Mouse (Mus musculus) midbrain, embryonic 12.5 days (tissue): ENCODE data around the gene Gm10277. TPM values are rescaled to one million over a fixed set of nuclear protein-coding genes. Genes with fewer than 3 reads are reported as not detected.

ENCODE experiments used
- ATAC-seq: fragments of 200-750 bp; cut with Nextera tagmentation; 2 replicates; pipeline ENCODE4 v1.8.0; 2017; ENCODE audit warnings: low read depth, moderate TSS enrichment, moderate library complexity; ENCODE audit not compliant: low FRiP score
- H3K27ac ChIP-seq: fragments of 300-500 bp; sonication (generic); replicated peaks from 2 replicates; pipeline ENCODE4 v1.5.1; 2016; ENCODE audit warnings: mild to moderate bottlenecking
- H3K27me3 ChIP-seq: fragments of 300-500 bp; sonication (generic); 2 replicates; pipeline ENCODE4 v1.6.1; 2016; ENCODE audit warnings: mild to moderate bottlenecking
- H3K36me3 ChIP-seq: fragments of 300-500 bp; sonication (generic); 2 replicates; pipeline ENCODE4 v1.6.1; 2016
- H3K4me1 ChIP-seq: fragments of 300-500 bp; sonication (generic); 2 replicates; pipeline ENCODE4 v1.6.1; 2016
- H3K4me2 ChIP-seq: fragments of 300-500 bp; sonication (generic); replicated peaks from 2 replicates; pipeline ENCODE4 v1.6.1; 2016; ENCODE audit warnings: mild to moderate bottlenecking, moderate library complexity
- H3K4me3 ChIP-seq: fragments of 300-500 bp; sonication (generic); 2 replicates; pipeline ENCODE4 v1.5.1; 2016; ENCODE audit warnings: mild to moderate bottlenecking
- H3K9ac ChIP-seq: fragments of 300-500 bp; sonication (generic); replicated peaks from 2 replicates; pipeline ENCODE4 v1.6.1; 2016; ENCODE audit warnings: mild to moderate bottlenecking, moderate library complexity
- H3K9me3 ChIP-seq: fragments of 300-500 bp; sonication (generic); 2 replicates; pipeline ENCODE4 v1.6.1; 2016; ENCODE audit warnings: mild to moderate bottlenecking
- WGBS: fragments of 180-500 bp; shearing (Covaris S2); methylation state at CpG from one replicate; pipeline ENCODE4 v1.1.7; 2016; 5-methylcytosine and 5-hydroxymethylcytosine counted together
- polyA plus RNA-seq: library from polyadenylated mRNA; unstranded; fragments of >200 nt; fragmentation: Nextera tagmentation; extraction: Ambion mirVana; gene quantifications from 2 replicates; pipeline ENCODE4 v1.2.1, GENCODE M21; 2016

Gm10277 gene
- polyA plus RNA-seq, result 2.2 and 2.8 TPM in 2 replicates

DNA sequence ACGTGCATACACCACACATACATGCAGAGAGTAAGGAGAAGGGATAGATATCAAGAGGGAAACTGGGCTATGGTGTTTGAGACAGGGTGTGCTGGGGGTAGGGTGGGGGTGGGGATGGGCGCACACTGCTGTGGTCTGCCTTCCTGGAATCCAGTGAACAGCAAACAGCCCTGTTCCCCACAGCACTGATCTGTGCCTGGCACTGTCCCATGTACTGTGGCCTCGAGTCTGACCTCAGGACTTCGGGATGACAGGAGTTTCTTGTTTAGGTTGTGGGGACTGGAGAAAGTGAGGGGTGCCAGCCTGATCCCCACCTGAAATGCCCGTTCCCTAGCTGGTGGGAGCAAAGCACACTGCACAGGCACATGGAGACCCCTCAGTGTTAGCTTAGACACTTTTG is at the start of gene Gm10277:
Gene Gm10277 (minus strand): TSS at position 41 of the 400 bp plus-strand sequence.
- Histone ChIP-seq H3K27ac (no peak within 1 kb of the TSS), H3K36me3 (no peaks in the 10 kb centered on the region), H3K4me1 (peaks cover 66% of the 10 kb centered on the region), H3K9ac (no peak within 1 kb of the TSS), H3K4me3 (no peak within 1 kb of the TSS), H3K27me3 (no peaks in the 10 kb centered on the region), H3K9me3 (no peaks in the 10 kb centered on the region), H3K4me2 (no peak within 1 kb of the TSS)
- 92% methylated on average over 5 of the region's 5 CpGs for WGBS
- ATAC-seq, result no peak

DNA sequence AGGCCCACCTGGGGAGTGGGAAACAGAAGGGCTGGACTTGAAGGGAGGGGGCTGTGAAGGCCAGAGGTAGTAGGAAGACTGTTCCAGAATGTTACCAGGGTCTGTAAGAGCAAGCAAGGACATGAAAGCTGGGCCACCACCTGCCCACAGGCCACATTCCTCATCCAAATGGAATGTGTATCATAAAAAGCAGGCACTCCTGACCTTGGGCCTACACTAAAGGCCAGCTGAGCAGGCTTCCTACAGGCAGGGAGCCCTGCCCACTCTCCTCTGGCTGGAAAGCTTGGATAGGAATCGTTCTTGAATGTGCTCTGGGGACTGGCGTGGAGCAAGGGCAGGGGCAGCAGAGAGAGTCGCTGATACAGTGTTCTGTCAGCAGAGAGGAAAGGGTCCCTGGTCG is 49.2 kb upstream of the Gm10277 start:
- no peak overlapping the region for H3K9ac ChIP-seq
- no peaks in the 10 kb centered on the region for H3K9me3 ChIP-seq
- peaks cover 5% of the 10 kb centered on the region for H3K27me3 ChIP-seq
- no peak overlapping the region for H3K27ac ChIP-seq
- 75% methylated on average over 4 of the region's 4 CpGs for whole genome bisulfite sequencing
- ATAC-seq, result no peak
- H3K36me3 ChIP-seq, result peaks cover 94% of the 10 kb centered on the region
- H3K4me3 ChIP-seq, result no peak overlapping the region
- H3K4me2 ChIP-seq, result no peak overlapping the region
- peaks cover 9% of the 10 kb centered on the region; the same call in 1 of the 2 replicates for H3K4me1 ChIP-seq

DNA sequence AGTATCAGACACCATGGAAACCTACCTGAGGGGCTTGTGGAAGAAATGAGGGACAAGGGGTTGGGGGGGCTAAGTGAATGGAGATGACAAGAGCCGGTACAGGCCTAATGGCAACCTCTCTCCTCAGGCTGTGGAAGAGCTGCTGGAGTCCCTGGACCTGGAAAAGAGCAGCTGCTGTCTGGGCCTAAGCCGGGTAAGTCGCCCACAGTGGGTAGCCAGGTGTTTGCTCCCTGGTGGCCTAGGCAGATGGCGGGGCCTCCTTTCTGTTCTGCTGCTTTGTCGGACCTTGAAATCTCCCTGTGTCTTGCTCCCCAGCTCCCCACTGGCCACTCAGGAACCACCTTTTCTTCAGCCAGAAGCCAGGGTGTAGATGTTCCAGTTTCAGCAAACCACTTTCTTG is 48.7 kb upstream of the Gm10277 start:
- Histone ChIP-seq H3K4me1 (peaks cover 9% of the 10 kb centered on the region; the same call in 1 of the 2 replicates), H3K27me3 (peaks cover 5% of the 10 kb centered on the region; the same call in 1 of the 2 replicates), H3K9me3 (no peaks in the 10 kb centered on the region), H3K27ac (no peak overlapping the region), H3K9ac (no peak overlapping the region), H3K36me3 (peaks cover 90% of the 10 kb centered on the region), H3K4me3 (no peak overlapping the region), H3K4me2 (no peak overlapping the region)
- no peak for ATAC-seq
- 69% methylated on average over 5 of the region's 5 CpGs for WGBS

DNA sequence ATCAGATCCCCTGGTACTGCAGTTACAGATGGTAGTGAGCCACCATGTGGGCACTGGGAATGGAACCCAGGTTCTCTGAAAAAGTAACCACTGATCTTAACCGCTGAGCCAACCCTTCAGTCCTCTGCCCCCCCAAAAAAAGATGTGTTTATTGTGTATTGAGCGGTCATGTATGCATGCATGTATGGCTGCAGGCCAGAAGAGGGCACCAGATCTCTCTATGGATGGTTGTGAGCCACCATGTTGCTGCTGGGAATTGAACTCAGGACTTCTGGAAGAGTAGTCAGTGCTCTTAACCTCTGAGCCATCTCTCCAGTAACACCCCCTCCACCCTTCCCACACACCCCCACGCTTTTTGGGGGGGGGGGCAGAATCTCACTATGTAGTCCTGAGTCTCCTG is 47.6 kb upstream of the Gm10277 start:
- H3K27me3 ChIP-seq, result peaks cover 5% of the 10 kb centered on the region; the same call in 1 of the 2 replicates
- no peak overlapping the region for H3K9ac ChIP-seq
- H3K4me2 ChIP-seq, result no peak overlapping the region
- H3K9me3 ChIP-seq, result no peaks in the 10 kb centered on the region
- no peak overlapping the region for H3K27ac ChIP-seq
- no peak for ATAC-seq
- 84% methylated on average over 3 of the region's 3 CpGs for WGBS
- H3K36me3 ChIP-seq, result peaks cover 87% of the 10 kb centered on the region
- H3K4me3 ChIP-seq, result no peak overlapping the region
- peaks cover 20% of the 10 kb centered on the region for H3K4me1 ChIP-seq

DNA sequence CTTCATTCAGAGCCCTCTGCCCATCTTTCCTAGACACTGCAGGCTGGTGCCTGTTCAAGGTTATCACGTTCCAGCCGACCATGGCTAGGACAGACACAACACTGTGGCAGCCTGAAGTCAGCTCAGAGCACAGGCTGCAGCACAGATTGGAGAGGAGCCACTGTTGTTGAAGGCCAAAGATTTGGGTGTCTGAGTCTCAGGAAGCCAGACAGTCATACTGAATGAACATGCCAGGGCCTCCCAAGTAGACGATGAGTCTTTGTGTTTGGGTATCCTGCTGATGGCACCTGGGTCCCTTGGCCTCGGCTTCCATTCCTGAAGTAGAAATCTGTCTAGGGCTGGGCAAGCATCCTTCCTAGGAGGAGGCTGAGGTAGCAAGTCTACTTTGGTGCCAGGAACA is 45.0 kb upstream of the Gm10277 start:
- no peaks in the 10 kb centered on the region for H3K9me3 ChIP-seq
- 88% methylated on average over 4 of the region's 4 CpGs for WGBS
- H3K4me1 ChIP-seq, result peaks cover 28% of the 10 kb centered on the region
- H3K4me3 ChIP-seq, result no peak overlapping the region
- peaks cover 88% of the 10 kb centered on the region for H3K36me3 ChIP-seq
- no peak overlapping the region for H3K27ac ChIP-seq
- H3K9ac ChIP-seq, result 0 out of 2 replicates have a peak overlapping the region, but pooled peaks have one; percentile 20
- H3K27me3 ChIP-seq, result peaks cover 5% of the 10 kb centered on the region
- ATAC-seq, result no peak
- no peak overlapping the region for H3K4me2 ChIP-seq

DNA sequence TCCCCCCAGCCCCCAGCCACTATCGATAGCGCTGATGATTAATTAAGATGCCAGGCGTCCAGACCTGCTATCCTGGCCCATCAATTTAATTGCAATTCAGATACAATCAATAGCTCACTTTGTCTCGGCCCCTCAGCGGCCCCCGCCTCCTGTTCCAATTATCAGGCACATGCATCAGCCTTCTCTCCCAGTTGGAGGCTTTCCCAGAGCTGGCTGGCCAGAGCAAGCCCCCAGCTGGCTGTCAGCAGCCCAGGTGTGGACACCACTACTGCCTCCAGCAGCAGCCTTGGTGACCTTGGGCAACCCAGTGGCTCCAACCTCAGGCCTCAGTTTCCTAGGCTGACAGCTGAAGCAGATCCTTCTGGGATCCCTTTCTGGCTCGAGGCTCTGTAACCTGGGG is 43.3 kb upstream of the Gm10277 start:
- ATAC-seq, result no peak
- Histone ChIP-seq H3K4me2 (no peak overlapping the region), H3K27me3 (peaks cover 16% of the 10 kb centered on the region), H3K4me3 (no peak overlapping the region), H3K36me3 (peaks cover 72% of the 10 kb centered on the region), H3K27ac (peak overlapping the region; percentile 35; the same call in 1 of the 2 replicates), H3K4me1 (peaks cover 37% of the 10 kb centered on the region), H3K9ac (no peak overlapping the region), H3K9me3 (no peaks in the 10 kb centered on the region)
- 54% methylated on average over 7 of the region's 7 CpGs for WGBS

DNA sequence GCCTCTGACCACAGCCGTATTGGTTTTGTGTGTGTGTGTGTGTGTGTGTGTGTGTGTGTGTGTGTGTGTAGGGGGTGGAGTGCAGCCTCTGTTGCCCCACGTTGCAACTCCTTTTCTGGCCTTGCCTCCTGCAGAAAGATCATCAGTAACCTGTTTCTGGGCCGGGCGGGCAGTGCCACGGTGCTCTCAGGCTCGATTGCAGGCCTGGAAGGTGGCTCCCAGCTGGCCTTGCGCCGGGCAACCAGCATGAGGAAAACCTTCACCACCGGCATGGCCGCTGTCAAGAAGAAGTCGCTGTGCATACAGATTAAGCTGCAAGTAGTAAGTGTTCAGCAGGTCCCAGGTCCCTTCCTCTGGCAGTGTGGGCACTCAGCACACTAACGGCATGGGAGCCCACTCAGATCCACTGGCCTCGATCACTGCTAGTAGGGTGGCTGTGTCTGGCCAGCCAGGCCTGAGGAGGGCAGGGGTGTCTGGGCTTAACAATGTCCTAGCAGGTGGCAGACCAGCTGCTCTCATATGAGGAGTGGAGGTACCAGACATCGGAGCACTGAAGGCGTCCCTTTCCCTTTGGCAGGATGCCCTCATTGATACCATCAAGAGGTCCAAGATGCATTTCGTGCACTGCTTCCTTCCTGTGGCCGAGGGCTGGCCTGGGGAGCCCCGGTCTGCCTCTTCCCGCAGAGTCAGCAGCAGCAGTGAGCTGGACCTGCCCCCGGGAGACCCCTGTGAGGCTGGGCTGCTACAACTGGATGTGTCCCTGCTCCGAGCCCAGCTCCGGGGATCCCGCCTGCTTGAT is 41.7 kb upstream of the Gm10277 start:
- Histone ChIP-seq H3K4me1 (peaks cover 40% of the 10 kb centered on the region), H3K27me3 (peaks cover 23% of the 10 kb centered on the region), H3K36me3 (peaks cover 71% of the 10 kb centered on the region), H3K4me2 (no peak overlapping the region), H3K9ac (no peak overlapping the region), H3K9me3 (no peaks in the 10 kb centered on the region), H3K4me3 (no peak overlapping the region), H3K27ac (no peak overlapping the region)
- WGBS, result 82% methylated on average over 23 of the region's 23 CpGs
- no peak for ATAC-seq

DNA sequence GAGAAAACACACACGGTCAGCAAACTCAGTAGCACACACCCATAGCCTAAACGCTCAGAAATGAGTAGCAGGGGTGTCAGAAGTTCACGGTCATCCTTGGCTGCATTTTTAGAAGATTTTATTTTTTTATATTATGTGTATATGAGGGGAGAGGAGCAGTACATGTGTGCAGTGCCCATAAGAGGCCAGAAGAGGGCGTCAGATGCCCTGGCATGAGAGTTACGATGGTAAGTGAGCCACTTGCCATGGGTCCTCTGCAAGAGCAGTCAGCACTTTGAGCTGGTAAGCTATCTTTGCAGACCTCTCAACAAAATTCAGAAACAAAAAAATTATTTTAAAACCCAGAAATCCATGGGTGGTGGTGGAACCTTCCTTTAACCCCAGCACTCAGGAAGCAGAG is 40.6 kb upstream of the Gm10277 start:
- peaks cover 73% of the 10 kb centered on the region for H3K36me3 ChIP-seq
- no peaks in the 10 kb centered on the region for H3K9me3 ChIP-seq
- H3K4me2 ChIP-seq, result no peak overlapping the region
- H3K4me3 ChIP-seq, result no peak overlapping the region
- no peak overlapping the region for H3K9ac ChIP-seq
- peaks cover 29% of the 10 kb centered on the region for H3K27me3 ChIP-seq
- no peak for ATAC-seq
- H3K4me1 ChIP-seq, result peaks cover 40% of the 10 kb centered on the region
- H3K27ac ChIP-seq, result no peak overlapping the region
- WGBS, result 82% methylated on average over 5 of the region's 5 CpGs

DNA sequence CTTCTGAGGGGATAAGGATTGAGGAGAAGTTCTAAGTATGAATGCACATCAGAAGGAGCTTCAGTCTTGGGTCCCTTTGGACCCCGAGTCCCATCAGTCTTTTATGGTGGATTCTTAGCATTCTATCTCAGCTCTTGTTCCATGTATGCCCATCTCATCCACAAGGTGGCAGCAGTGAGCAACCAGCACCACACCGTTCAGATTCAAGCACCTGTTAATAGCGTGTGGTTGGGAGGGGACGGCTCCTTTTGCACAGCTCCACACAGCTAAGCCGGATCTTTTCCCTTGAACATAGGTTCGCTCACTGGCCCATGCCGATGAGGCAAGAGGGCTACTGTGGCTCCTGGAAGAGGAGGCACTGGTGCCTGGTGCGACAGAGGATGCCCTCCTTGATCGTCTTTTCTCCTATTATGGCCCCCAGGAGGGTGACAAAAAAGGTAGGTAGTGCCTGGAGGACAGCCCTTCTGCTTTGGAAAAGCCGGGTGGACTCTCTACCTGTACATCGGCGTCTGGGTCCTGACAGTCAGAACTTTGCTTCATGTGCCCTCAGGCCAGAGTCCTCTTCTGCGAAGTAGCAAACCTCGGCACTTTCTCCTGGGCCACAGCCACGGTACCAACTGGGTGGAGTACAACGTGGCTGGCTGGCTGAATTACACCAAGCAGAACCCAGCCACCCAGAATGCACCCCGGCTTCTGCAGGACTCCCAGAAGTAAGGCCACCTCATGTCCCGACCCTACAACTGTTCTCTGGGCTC is 39.9 kb upstream of the Gm10277 start:
- Histone ChIP-seq H3K27me3 (peaks cover 31% of the 10 kb centered on the region), H3K9me3 (no peaks in the 10 kb centered on the region), H3K4me1 (peaks cover 40% of the 10 kb centered on the region), H3K4me2 (no peak overlapping the region), H3K9ac (no peak overlapping the region), H3K4me3 (no peak overlapping the region), H3K36me3 (peaks cover 68% of the 10 kb centered on the region), H3K27ac (no peak overlapping the region)
- peak; percentile 45; the same call in 1 of the 2 replicates for ATAC-seq
- WGBS, result 55% methylated on average over 18 of the region's 18 CpGs

DNA sequence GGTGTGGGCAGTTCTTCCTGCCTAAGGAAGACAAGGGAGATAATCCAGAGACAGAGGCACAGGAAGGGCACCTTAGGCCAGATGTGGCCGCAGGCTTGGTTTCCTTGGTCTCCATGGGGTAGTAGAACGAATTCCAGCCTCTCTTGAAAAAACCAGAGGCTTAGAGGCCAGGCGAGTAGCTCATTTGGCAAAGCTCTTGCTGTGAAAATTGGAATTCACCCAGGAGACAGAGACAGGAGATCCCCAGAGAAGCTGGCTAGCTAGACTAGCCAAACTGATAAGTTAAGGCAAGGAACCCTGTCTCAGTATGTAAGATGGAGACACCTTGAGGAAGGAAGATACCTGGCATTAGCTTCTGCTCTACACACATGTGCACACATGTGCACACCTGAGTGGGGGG is 38.8 kb upstream of the Gm10277 start:
- peaks cover 31% of the 10 kb centered on the region for H3K27me3 ChIP-seq
- H3K4me1 ChIP-seq, result peaks cover 40% of the 10 kb centered on the region

DNA sequence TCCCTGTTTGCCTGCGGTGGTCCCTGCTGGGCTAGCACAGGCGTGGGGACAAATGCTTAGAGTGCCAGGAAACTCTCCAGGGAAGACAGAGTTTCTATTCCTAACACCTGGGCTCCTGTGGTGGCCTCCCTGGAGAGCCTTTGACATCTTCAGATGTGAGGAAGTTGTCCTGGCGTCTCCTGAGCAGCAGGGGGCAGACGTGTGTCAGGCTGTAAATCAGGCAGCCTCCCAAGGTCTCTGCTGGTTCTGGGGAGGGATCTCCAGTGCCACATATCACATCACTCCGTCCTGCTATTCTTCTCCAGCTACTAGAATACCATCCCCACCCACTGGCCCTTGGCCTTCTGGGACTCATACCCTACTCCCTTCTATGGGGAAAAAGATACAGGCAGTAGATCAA is 38.3 kb upstream of the Gm10277 start:
- 5% methylated on average over 5 of the region's 5 CpGs for WGBS
- peaks cover 31% of the 10 kb centered on the region for H3K27me3 ChIP-seq
- no peaks in the 10 kb centered on the region for H3K9me3 ChIP-seq
- H3K9ac ChIP-seq, result no peak overlapping the region
- H3K27ac ChIP-seq, result no peak overlapping the region
- no peak for ATAC-seq
- peaks cover 61% of the 10 kb centered on the region for H3K36me3 ChIP-seq
- peaks cover 36% of the 10 kb centered on the region for H3K4me1 ChIP-seq
- H3K4me2 ChIP-seq, result no peak overlapping the region
- H3K4me3 ChIP-seq, result no peak overlapping the region

More for the DNA sequence above, 38.8 kb upstream of the Gm10277 start:
- no peak overlapping the region for H3K4me3 ChIP-seq
- H3K36me3 ChIP-seq, result peaks cover 62% of the 10 kb centered on the region
- no peak overlapping the region for H3K27ac ChIP-seq
- ATAC-seq, result no peak
- WGBS, result 48% methylated on average over 3 of the region's 3 CpGs
- no peaks in the 10 kb centered on the region for H3K9me3 ChIP-seq
- no peak overlapping the region for H3K4me2 ChIP-seq
- no peak overlapping the region for H3K9ac ChIP-seq

DNA sequence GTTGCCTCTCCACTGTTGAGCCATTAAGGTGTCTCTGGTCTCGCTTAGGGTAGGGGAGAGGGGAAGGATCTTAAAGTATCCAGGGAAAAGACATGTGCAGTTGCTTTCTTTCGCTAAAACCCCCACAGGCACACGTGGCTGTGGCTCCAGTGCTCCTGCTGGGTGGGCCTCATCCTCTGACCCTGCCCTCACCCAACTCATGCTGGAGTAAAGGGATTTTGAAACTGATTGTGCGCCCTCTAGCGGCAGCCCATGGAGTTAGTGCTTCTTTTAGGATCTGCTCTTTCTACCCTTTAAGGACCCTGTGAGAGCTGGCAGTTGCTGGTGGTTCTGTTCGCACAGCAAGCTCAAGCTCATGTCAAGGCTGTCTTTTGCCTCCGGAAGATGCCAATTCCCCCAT is 35.2 kb upstream of the Gm10277 start:
- Histone ChIP-seq H3K4me2 (no peak overlapping the region), H3K27me3 (peaks cover 29% of the 10 kb centered on the region), H3K36me3 (peaks cover 60% of the 10 kb centered on the region), H3K4me1 (peaks cover 20% of the 10 kb centered on the region), H3K27ac (no peak overlapping the region), H3K9me3 (no peaks in the 10 kb centered on the region), H3K4me3 (no peak overlapping the region), H3K9ac (no peak overlapping the region)
- ATAC-seq, result no peak
- 19% methylated on average over 7 of the region's 7 CpGs for WGBS
